Mouse (Mus musculus) R1 (cell line): ENCODE results near the gene Lrrc8b.

Experiments
- DNase-seq: peaks from one replicate; pipeline ENCODE4 v3.0.0-alpha.2; 2018; ENCODE audit warnings: low read depth, low spot score

Gene Lrrc8b

GRCm38 (mm10) chr5:105415198-105415791 lies at the start of gene Lrrc8b:
Gene Lrrc8b, plus strand, starts transcription at chr5:105415775.
- peak; percentile 61 for DNase-seq

- DNase-seq = no peak
Measured at GRCm38 (mm10) chr5:105381482-105381881, 34.1 kb upstream of the Lrrc8b start.

GRCm38 (mm10) chr5:105390346-105390745 lies 25.2 kb upstream of the Lrrc8b start:
- no peak for DNase-seq

- DNase-seq = no peak
Measured at GRCm38 (mm10) chr5:105393731-105394130, 21.8 kb upstream of the Lrrc8b start.

- DNase-seq = no peak
Measured at GRCm38 (mm10) chr5:105395188-105395587, 20.4 kb upstream of the Lrrc8b start.

GRCm38 (mm10) chr5:105398966-105399365 lies 16.6 kb upstream of the Lrrc8b start:
- no peak for DNase-seq

GRCm38 (mm10) chr5:105399631-105400423 lies 15.7 kb upstream of the Lrrc8b start:
- peak; percentile 67 for DNase-seq

- DNase-seq = peak; percentile 6
Measured at GRCm38 (mm10) chr5:105400424-105401375, 14.9 kb upstream of the Lrrc8b start.

GRCm38 (mm10) chr5:105401536-105401935 lies 14.0 kb upstream of the Lrrc8b start:
- no peak for DNase-seq

GRCm38 (mm10) chr5:105404961-105405360 lies 10.6 kb upstream of the Lrrc8b start:
- DNase-seq = peak; percentile 66

GRCm38 (mm10) chr5:105407661-105408060 lies 7.9 kb upstream of the Lrrc8b start:
- DNase-seq = no peak

- DNase-seq = peak; percentile 48
Measured at GRCm38 (mm10) chr5:105409092-105409491, 6.5 kb upstream of the Lrrc8b start.

GRCm38 (mm10) chr5:105410521-105411293 lies 4.9 kb upstream of the Lrrc8b start:
- DNase-seq = no peak

- DNase-seq = no peak
Measured at GRCm38 (mm10) chr5:105411294-105411570, 4.3 kb upstream of the Lrrc8b start.

GRCm38 (mm10) chr5:105411768-105412167 lies 3.8 kb upstream of the Lrrc8b start:
- no peak for DNase-seq

- no peak for DNase-seq
Measured at GRCm38 (mm10) chr5:105412634-105413033, 2.9 kb upstream of the Lrrc8b start.

- peak; percentile 36 for DNase-seq
Measured at GRCm38 (mm10) chr5:105414341-105415120, 1.0 kb upstream of the Lrrc8b start.

- peak; percentile 25 for DNase-seq
Measured at GRCm38 (mm10) chr5:105415951-105416675, 538 bp downstream of the Lrrc8b start.

GRCm38 (mm10) chr5:105417217-105417616 lies 1.6 kb downstream of the Lrrc8b start:
- no peak for DNase-seq

- DNase-seq = no peak
Measured at GRCm38 (mm10) chr5:105418364-105418763, 2.8 kb downstream of the Lrrc8b start.
